Mouse (Mus musculus) G1E-ER4 (cell line): ENCODE results near the gene Hipk2. TPM values are rescaled to one million over a fixed set of nuclear protein-coding genes. Genes with fewer than 3 reads are reported as not detected.

Source experiments
- GATA1 ChIP-seq: IDR thresholded peaks from one replicate; pipeline ENCODE4 v1.8.0; 2012; ENCODE audit warnings: low read length, inconsistent platforms
- polyA plus RNA-seq: library from polyadenylated mRNA; stranded (reverse); fragments of >175 nt; gene quantifications from 2 replicates; pipeline ENCODE4 v1.2.3, GENCODE M21; 2012

Gene Hipk2
- polyA plus RNA-seq, 1 experiment, result 40.6 TPM

GRCm38 (mm10) chr6:38701421-38701820 lies 174.5 kb downstream of the Hipk2 start:
- TF ChIP-seq GATA1, result no peak

GRCm38 (mm10) chr6:38698233-38698889 lies 177.6 kb downstream of the Hipk2 start:
- TF ChIP-seq GATA1, result no peak

- no peak for TF ChIP-seq GATA1
Measured at GRCm38 (mm10) chr6:38696570-38696969, 179.4 kb downstream of the Hipk2 start.

GRCm38 (mm10) chr6:38695380-38696054 lies 180.4 kb downstream of the Hipk2 start:
- no peak for TF ChIP-seq GATA1

GRCm38 (mm10) chr6:38692556-38692955 lies 183.4 kb downstream of the Hipk2 start:
- TF ChIP-seq GATA1, result no peak

GRCm38 (mm10) chr6:38691052-38691451 lies 184.9 kb downstream of the Hipk2 start:
- no peak for TF ChIP-seq GATA1

- no peak for TF ChIP-seq GATA1
Measured at GRCm38 (mm10) chr6:38690615-38691014, 185.3 kb downstream of the Hipk2 start.

GRCm38 (mm10) chr6:38688841-38689240 lies 187.1 kb downstream of the Hipk2 start:
- no peak for TF ChIP-seq GATA1

GRCm38 (mm10) chr6:38687216-38687615 lies 188.7 kb downstream of the Hipk2 start:
- no peak for TF ChIP-seq GATA1

GRCm38 (mm10) chr6:38682532-38682931 lies 193.4 kb downstream of the Hipk2 start:
- TF ChIP-seq GATA1, result no peak

- no peak for TF ChIP-seq GATA1
Measured at GRCm38 (mm10) chr6:38677629-38678028, 198.3 kb downstream of the Hipk2 start.

- TF ChIP-seq GATA1, result no peak
Measured at GRCm38 (mm10) chr6:38676723-38677122, 199.2 kb downstream of the Hipk2 start.

- TF ChIP-seq GATA1, result no peak
Measured at GRCm38 (mm10) chr6:38676217-38676616, 199.7 kb downstream of the Hipk2 start.

GRCm38 (mm10) chr6:38672011-38672410 lies 204.0 kb downstream of the Hipk2 start:
- no peak for TF ChIP-seq GATA1

- TF ChIP-seq GATA1, result no peak
Measured at GRCm38 (mm10) chr6:38671270-38671669, 204.7 kb downstream of the Hipk2 start.

- no peak for TF ChIP-seq GATA1
Measured at GRCm38 (mm10) chr6:38669580-38669979, 206.4 kb downstream of the Hipk2 start.
